Mouse (Mus musculus) liver, embryonic 16.5 days (tissue): ENCODE data around the gene Sap18. TPM values are rescaled to one million over a fixed set of nuclear protein-coding genes. Genes with fewer than 3 reads are reported as not detected.
A peak's percentile ranks its signal among the peaks of the same experiment; 100 is the strongest.

Source experiments
- ATAC-seq: fragments of 200-750 bp; cut with Nextera tagmentation; 2 replicates; pipeline ENCODE4 v1.8.0; 2017; ENCODE audit warnings: low read depth, mild to moderate bottlenecking, moderate number of reproducible peaks, moderate library complexity
- H3K27ac ChIP-seq: fragments of 300-500 bp; sonication (generic); 2 replicates; pipeline ENCODE4 v1.5.1; 2014; ENCODE audit warnings: mild to moderate bottlenecking, low read length
- H3K27me3 ChIP-seq: fragments of 300-500 bp; sonication (generic); 2 replicates; pipeline ENCODE4 v1.6.1; 2014; ENCODE audit warnings: low read depth, low read length, mixed read lengths; ENCODE audit not compliant: control insufficient read depth, insufficient read depth
- H3K36me3 ChIP-seq: fragments of 300-500 bp; sonication (generic); 2 replicates; pipeline ENCODE4 v1.6.1; 2014; ENCODE audit warnings: mild to moderate bottlenecking; ENCODE audit not compliant: control insufficient read depth, insufficient read depth
- H3K4me1 ChIP-seq: fragments of 300-500 bp; sonication (generic); 2 replicates; pipeline ENCODE4 v1.6.1; 2014; ENCODE audit warnings: low read depth, low read length, mixed read lengths; ENCODE audit not compliant: control insufficient read depth
- H3K4me2 ChIP-seq: fragments of 300-500 bp; sonication (generic); 2 replicates; pipeline ENCODE4 v1.6.1; 2014; ENCODE audit warnings: low read depth, low read length, mixed read lengths
- H3K4me3 ChIP-seq: fragments of 300-500 bp; sonication (generic); 2 replicates; pipeline ENCODE4 v1.5.1; 2014; ENCODE audit warnings: low read depth, mild to moderate bottlenecking, low read length
- H3K9ac ChIP-seq: fragments of 300-500 bp; sonication (generic); 2 replicates; pipeline ENCODE4 v1.6.1; 2014; ENCODE audit warnings: low read depth, low read length
- H3K9me3 ChIP-seq: fragments of 300-500 bp; sonication (generic); replicated peaks from 2 replicates; pipeline ENCODE4 v1.6.1; 2016; ENCODE audit warnings: low read length; ENCODE audit not compliant: control insufficient read depth
- WGBS: fragments of 180-500 bp; shearing (Covaris S2); extraction: QIAGEN DNeasy Blood & Tissue Kit; methylation state at CpG from one replicate; pipeline ENCODE4 v1.1.7; 2014; ENCODE audit not compliant: insufficient replicate concordance; 5-methylcytosine and 5-hydroxymethylcytosine counted together
- polyA plus RNA-seq: library from polyadenylated mRNA; unstranded; fragments of >200 nt; fragmentation: Nextera tagmentation; extraction: Ambion mirVana; gene quantifications from 2 replicates; pipeline ENCODE4 v1.2.1, GENCODE M21; 2015

The Sap18 gene
- polyA plus RNA-seq, 1 experiment from 2014 or later, result 10.1 TPM

DNA sequence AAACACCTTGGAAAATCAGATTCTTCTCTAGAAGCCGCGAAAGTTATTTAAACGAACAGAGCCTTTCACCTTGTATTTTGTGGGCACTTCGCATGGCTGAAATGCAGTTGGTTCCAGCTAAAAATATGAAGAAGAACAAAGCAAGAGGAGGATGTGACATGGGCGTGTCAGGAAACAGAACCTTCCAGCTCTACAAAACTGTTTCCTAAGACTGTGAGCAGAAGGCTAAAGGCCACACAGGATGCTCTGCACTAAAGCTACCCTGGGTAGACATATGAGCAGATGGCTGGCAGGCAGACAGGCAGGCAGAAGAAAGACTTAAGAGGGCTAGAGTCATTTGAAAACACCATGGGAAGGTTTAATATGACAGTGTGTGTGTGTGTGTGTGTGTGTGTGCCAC lies 28.9 kb upstream of the Sap18 start:
- 63% methylated on average over 5 of the region's 5 CpGs for WGBS
- ATAC-seq, result no peak
- H3K9me3 ChIP-seq, result no peaks in the 10 kb centered on the region
- H3K4me3 ChIP-seq, result no peak overlapping the region
- no peak overlapping the region for H3K4me2 ChIP-seq
- no peaks in the 10 kb centered on the region for H3K4me1 ChIP-seq
- no peak overlapping the region for H3K27ac ChIP-seq
- H3K36me3 ChIP-seq, result no peaks in the 10 kb centered on the region
- H3K27me3 ChIP-seq, result no peaks in the 10 kb centered on the region
- no peak overlapping the region for H3K9ac ChIP-seq

DNA sequence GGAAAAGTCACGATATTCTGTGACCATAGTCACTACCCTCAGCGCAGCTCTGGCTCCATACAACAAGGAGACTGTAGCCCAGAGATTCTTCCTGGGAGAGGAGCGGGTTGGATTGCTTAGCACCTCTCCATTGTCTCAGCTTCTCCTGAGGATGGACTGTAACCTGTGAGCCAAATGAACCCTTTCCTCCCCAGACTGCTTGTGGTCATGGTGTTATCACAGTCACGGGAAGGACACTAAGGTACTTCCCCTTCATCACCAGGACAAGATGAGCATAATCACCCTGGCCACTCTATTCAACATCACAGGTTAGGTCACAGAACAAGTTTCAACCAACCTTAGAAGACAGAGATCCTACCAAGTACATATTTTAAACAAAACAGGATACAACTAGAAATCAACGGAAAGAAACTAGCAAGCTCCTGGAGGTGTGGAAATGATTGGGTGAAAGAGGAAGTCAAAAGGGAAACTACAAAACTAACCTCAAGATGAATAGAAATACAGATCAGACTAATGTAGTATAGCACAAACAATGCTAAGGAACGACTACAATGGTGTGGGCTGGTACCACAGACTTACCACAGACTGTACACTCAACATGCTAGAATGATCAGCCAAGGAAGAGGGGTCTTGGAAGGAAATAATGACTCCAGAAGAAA lies 25.7 kb upstream of the Sap18 start:
- Histone ChIP-seq H3K4me2 (no peak overlapping the region), H3K36me3 (no peaks in the 10 kb centered on the region), H3K27me3 (no peaks in the 10 kb centered on the region), H3K4me3 (no peak overlapping the region), H3K9ac (no peak overlapping the region; the same call in 1 of the 2 replicates), H3K27ac (no peak overlapping the region), H3K4me1 (no peaks in the 10 kb centered on the region), H3K9me3 (no peaks in the 10 kb centered on the region)
- WGBS, result 40% methylated on average over 6 of the region's 6 CpGs
- no peak for ATAC-seq

DNA sequence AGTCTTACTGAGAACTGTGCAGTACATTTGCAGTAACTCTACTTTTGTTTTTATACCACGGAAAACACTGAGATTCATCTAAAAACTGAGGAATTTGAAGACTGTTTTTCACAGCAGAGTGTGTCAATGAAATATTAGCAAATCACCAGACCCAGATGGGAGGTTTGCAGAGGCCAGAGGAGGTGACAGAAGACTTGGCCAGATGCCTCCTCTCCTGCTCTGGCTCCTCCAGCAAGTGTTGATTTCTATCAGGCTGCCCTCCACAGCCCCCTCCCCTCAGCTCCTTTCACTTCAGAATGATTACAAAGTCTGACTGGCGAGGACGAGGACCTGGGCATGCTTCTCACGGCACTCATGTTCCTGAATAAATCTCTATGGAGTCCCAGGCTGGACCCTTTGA lies 10.6 kb upstream of the Sap18 start:
- Histone ChIP-seq H3K4me1 (no peaks in the 10 kb centered on the region), H3K4me3 (no peak overlapping the region), H3K36me3 (no peaks in the 10 kb centered on the region), H3K9me3 (no peaks in the 10 kb centered on the region), H3K27ac (no peak overlapping the region), H3K4me2 (no peak overlapping the region), H3K9ac (no peak overlapping the region), H3K27me3 (no peaks in the 10 kb centered on the region)
- WGBS, result 59% methylated on average over 4 of the region's 4 CpGs
- no peak for ATAC-seq

DNA sequence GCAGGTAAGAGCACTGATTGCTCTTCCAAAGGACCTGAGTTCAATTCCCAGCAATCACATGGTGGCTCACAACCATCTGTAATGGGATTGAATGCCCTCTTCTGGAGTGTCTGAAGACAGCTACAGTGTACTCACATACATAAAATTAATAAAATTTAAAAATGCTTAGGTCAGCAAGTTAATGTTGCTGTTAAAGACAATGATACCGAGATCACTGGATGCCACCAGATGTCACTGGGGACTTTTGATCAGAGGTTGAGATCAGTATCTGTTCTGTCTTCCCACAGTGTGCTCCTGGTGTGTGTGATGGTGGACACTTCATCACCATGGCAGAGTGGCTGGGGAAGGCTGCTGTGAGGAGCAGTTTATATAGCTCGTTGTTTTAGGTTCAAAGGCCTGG lies 8.7 kb upstream of the Sap18 start:
- Histone ChIP-seq H3K27me3 (no peaks in the 10 kb centered on the region), H3K9ac (no peak overlapping the region), H3K36me3 (no peaks in the 10 kb centered on the region), H3K4me3 (no peak overlapping the region), H3K4me2 (no peak overlapping the region), H3K9me3 (no peaks in the 10 kb centered on the region), H3K4me1 (no peaks in the 10 kb centered on the region), H3K27ac (no peak overlapping the region)
- WGBS, result 61% methylated on average over 2 of the region's 2 CpGs
- ATAC-seq, result no peak

DNA sequence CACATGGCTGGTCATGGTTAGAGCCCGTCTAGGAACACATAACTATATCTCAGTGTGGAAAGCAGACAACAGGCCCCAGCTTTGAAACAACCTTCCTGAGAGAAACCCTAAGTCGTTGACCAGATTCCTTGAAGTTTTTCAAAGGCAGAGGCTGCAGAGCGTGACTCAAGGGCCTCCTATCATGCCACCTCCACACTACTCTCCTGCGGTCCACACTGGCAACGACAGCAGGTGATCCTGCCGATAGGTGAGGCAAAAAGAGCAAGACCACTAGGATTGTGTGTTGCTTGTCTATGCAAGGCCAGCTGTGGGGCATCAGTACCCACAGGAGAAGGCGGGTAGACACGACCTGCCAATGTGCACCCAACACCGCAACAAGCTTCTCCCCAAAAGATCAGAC lies 8.2 kb upstream of the Sap18 start:
- 81% methylated on average over 9 of the region's 9 CpGs for WGBS

DNA sequence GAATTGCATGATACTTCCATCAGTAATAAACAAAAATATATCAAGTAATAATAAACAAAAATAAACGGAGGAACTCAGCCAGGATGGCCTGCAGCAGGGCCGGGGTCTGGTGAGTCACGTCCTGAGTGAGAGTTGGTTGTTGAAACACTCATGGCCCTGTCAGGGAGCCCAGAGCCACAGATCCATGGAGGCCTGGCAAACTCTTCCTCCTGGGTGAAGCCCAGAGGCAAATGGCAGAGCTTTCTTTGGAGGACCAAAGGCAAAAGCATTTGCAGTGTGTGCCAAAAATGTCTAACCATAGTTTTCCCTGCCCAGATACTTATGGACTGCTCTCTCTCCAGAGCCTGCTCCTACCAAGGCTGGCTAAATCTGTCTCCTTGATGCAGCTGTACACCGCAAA lies 6.8 kb upstream of the Sap18 start:
- no peaks in the 10 kb centered on the region for H3K27me3 ChIP-seq
- H3K9me3 ChIP-seq, result no peaks in the 10 kb centered on the region
- H3K4me2 ChIP-seq, result no peak overlapping the region
- no peak overlapping the region for H3K4me3 ChIP-seq
- no peak overlapping the region for H3K9ac ChIP-seq
- WGBS, result 59% methylated on average over 4 of the region's 4 CpGs
- ATAC-seq, result no peak
- no peaks in the 10 kb centered on the region for H3K4me1 ChIP-seq
- no peak overlapping the region for H3K27ac ChIP-seq
- H3K36me3 ChIP-seq, result no peaks in the 10 kb centered on the region

More for the DNA sequence above, 8.2 kb upstream of the Sap18 start:
- no peak overlapping the region for H3K4me3 ChIP-seq
- H3K27ac ChIP-seq, result no peak overlapping the region
- H3K27me3 ChIP-seq, result no peaks in the 10 kb centered on the region
- no peak overlapping the region for H3K4me2 ChIP-seq
- H3K9me3 ChIP-seq, result no peaks in the 10 kb centered on the region
- no peaks in the 10 kb centered on the region for H3K4me1 ChIP-seq
- H3K36me3 ChIP-seq, result no peaks in the 10 kb centered on the region
- no peak for ATAC-seq
- H3K9ac ChIP-seq, result no peak overlapping the region

DNA sequence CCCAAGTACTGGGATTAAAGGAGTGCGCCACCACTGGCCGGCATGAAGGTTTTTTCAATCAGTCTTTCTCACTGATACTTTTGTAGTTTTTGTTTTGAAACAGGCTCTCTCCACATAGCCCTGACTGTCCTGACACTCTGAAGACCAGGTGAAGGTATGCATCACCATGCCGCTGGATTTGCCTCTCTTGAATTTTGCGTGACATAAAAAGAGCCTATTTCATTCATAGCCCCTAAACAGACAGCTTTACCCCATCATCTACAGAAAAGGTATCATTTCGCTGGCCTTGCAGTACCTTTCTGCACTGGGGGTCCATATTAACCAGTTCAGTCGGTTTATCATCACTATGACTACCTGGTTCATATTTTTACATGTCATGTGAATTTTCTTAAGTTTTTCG lies 429 bp upstream of the Sap18 start:
- Histone ChIP-seq H3K9ac (peak overlapping the region; percentile 71), H3K27ac (peak overlapping the region; percentile 87), H3K36me3 (peaks cover 11% of the 10 kb centered on the region), H3K9me3 (no peaks in the 10 kb centered on the region), H3K4me3 (peak overlapping the region; percentile 91), H3K4me2 (peak overlapping the region; percentile 93), H3K4me1 (peaks cover 16% of the 10 kb centered on the region), H3K27me3 (no peaks in the 10 kb centered on the region)
- ATAC-seq, result no peak
- 15% methylated on average over 7 of the region's 7 CpGs for WGBS

DNA sequence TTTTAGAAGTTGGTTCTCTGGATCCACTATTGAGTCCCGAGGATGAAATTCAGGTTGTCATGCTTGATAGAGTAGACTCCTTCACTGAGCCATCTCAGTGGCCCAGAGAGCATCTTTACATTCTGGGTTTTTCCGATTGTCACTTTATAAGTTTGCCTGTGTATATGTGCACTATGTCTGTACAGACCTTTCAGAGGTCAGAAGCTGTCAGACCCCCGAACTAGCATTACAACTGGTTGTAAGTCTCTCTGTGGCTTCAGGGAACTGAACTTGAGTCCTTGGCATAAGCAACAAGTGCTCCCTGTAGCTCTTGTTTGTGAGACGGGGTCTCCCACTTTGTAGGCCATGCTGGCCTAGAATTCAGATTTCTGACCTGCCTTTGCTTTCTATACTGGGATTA lies 5.8 kb downstream of the Sap18 start:
- Histone ChIP-seq H3K36me3 (peaks cover 49% of the 10 kb centered on the region), H3K27ac (no peak overlapping the region), H3K27me3 (no peaks in the 10 kb centered on the region), H3K4me1 (peaks cover 12% of the 10 kb centered on the region), H3K4me2 (no peak overlapping the region), H3K9me3 (no peaks in the 10 kb centered on the region), H3K9ac (no peak overlapping the region), H3K4me3 (no peak overlapping the region)
- ATAC-seq, result no peak
- 76% methylated on average over 4 of the region's 4 CpGs for WGBS

DNA sequence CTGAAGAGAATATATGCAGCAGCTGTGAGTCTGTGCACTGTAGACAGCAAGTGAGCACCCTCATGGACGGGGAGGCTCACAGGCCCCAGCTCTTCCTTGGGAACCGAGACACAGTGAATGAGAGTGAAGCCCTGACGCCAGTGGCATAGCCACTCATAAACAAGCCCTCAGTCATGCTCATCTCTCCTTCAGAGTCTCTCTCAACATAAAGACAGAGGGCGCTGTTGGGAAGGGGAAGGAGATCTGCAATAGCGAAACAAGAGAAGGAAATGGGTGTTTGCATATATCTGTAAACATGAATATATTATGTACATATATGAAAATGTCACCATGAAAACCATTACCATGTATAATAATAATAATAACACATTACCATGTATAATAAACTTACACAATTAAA lies 10.6 kb downstream of the Sap18 start:
- H3K4me3 ChIP-seq, result no peak overlapping the region
- no peaks in the 10 kb centered on the region for H3K4me1 ChIP-seq
- 46% methylated on average over 5 of the region's 5 CpGs for WGBS
- no peak overlapping the region for H3K27ac ChIP-seq
- H3K9ac ChIP-seq, result no peak overlapping the region
- no peaks in the 10 kb centered on the region for H3K27me3 ChIP-seq
- no peak overlapping the region for H3K4me2 ChIP-seq
- ATAC-seq, result no peak
- peaks cover 54% of the 10 kb centered on the region for H3K36me3 ChIP-seq
- H3K9me3 ChIP-seq, result no peaks in the 10 kb centered on the region
